Mouse (Mus musculus) G1E (cell line): Measurements from ENCODE around the gene Clic1.

Experiments
- CTCF ChIP-seq: IDR thresholded peaks from 2 replicates; pipeline ENCODE4 v1.5.1; 2012; ENCODE audit warnings: low read depth, low read length, inconsistent platforms, mixed read lengths
- GATA1 ChIP-seq: IDR thresholded peaks from 2 replicates; pipeline ENCODE4 v1.6.1; 2012; ENCODE audit warnings: borderline replicate concordance, low read length, inconsistent platforms, mixed read lengths
- GATA2 ChIP-seq: IDR thresholded peaks from 2 replicates; pipeline ENCODE4 v1.6.1; 2012; ENCODE audit warnings: low read depth, low read length, inconsistent platforms, borderline replicate concordance
- POLR2AphosphoS5 ChIP-seq: IDR thresholded peaks from 2 replicates; pipeline ENCODE4 v1.6.1; 2012; ENCODE audit warnings: low read depth, low read length, inconsistent platforms; ENCODE audit not compliant: insufficient replicate concordance
- TAL1 ChIP-seq: conservative IDR thresholded peaks from 2 replicates; pipeline ENCODE4 v1.6.1; 2012; ENCODE audit warnings: low read depth, low read length, inconsistent platforms, mixed read lengths

DNA sequence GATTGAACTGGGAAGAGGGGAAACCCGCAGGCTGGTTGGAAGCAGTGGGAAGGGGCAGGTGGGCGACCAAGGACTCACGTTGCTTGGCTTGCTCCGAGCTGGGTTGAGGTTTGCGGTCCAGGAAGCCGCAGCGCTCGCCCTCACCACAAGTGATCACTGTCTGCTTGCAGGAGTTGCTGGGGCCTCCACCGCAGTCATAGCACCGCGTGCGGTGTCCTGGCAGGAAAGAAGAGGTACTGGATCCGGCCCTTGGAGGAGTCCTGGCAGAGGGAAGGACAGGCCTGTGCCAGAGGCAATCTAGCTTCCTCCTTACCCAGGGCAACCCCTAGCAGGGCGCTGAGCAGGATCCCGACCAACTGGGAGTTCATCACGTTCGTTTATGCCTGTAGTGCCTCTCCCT is 24.3 kb downstream of the Clic1 start:
- TF ChIP-seq CTCF (no peak), TAL1 (no peak), POLR2AphosphoS5 (no peak), GATA1 (no peak), GATA2 (no peak)
